Mouse (Mus musculus): Measurements from ENCODE around the gene Atp4b. TPM values are rescaled to one million over a fixed set of nuclear protein-coding genes. Genes with fewer than 3 reads are reported as not detected.

Atp4b gene
- not detected in 2 replicates for polyA plus RNA-seq (2012; ENCODE audit: low replicate concordance)

DNA sequence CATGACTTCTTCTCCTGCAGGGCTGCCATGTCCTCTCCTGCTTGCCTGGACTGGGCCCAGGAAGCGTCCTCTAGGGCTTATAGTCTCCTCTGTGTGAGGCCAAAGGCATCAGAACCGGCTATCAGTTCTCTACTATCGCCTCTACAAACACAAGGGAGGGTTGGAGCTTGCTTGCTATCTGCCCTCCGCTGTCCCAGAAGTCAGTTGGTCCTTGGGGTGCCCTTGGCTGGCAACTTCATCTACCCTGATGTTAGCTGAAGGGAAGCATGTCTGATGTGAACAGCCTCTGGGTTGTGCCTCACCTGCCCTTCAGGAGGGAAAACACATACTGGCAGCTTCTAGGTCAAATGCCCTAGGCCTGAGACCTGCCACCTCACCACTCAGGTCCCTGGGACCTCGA is at the start of gene Atp4b:
Gene Atp4b (minus strand): TSS at position 101 of the 400 bp plus-strand sequence.

DNA sequence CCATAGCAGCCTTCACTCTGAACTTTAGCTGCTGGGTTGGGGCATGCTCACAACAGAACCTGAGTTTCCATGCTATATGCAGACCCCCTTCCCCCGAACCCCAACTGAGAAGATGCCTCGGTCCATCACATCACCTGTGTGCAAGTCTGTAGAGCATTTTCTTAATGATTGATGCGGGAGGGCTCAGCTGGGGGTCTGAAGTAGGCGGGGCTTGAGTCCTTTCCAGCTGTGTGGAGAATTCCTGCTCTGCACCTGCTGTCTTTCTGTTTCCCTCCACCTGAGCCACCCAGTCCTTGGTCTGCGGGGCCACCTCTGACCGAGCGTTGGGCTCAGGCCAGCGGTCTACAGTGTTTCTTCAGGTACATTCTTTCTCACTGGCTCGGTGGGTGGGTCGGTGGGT is 38.3 kb upstream of the Atp4b start, which contains the start of gene Tmem255b:
Gene Tmem255b (plus strand): TSS at position 301 of the 400 bp plus-strand sequence.

GRCm38 (mm10) chr8:13404666-13405131 is 8.1 kb upstream of the Atp4b start, which contains the start of gene Grk1:
TSS of gene Grk1 (plus strand) at chr8:13405081.

GRCm38 (mm10) chr8:13338255-13338860 is 58.3 kb downstream of the Atp4b start, which contains the start of gene Tfdp1:
TSS of gene Tfdp1 (plus strand) at chr8:13338751.

Other genes with a start within 250 kb of the Atp4b start
- 187 and 252 TPM in 2 replicates for gene Lamp1, start 237.7 kb downstream of the Atp4b start, polyA plus RNA-seq (2012; ENCODE audit: low replicate concordance)
- gene Grtp1, start 196.2 kb downstream of the Atp4b start, polyA plus RNA-seq (2012; ENCODE audit: low replicate concordance), result 0.21 and 0.47 TPM in 2 replicates
- 0.04 and 0.10 TPM in 2 replicates for gene Adprhl1, start 142.7 kb downstream of the Atp4b start, polyA plus RNA-seq (2012; ENCODE audit: low replicate concordance)
- 1.5 and 4.7 TPM in 2 replicates for gene Dcun1d2, start 108.7 kb downstream of the Atp4b start, polyA plus RNA-seq (2012; ENCODE audit: low replicate concordance)
- 4.0 and 12.9 TPM in 2 replicates for gene Tmco3, start 108.6 kb downstream of the Atp4b start, polyA plus RNA-seq (2012; ENCODE audit: low replicate concordance)
- gene Tfdp1, start 58.1 kb downstream of the Atp4b start, polyA plus RNA-seq (2012; ENCODE audit: low replicate concordance), result 3.2 and 14.8 TPM in 2 replicates
- gene Grk1, start 8.3 kb upstream of the Atp4b start, polyA plus RNA-seq (2012; ENCODE audit: low replicate concordance), result not detected in 2 replicates
- not detected in 2 replicates for gene Tmem255b, start 38.4 kb upstream of the Atp4b start, polyA plus RNA-seq (2012; ENCODE audit: low replicate concordance)
- gene Gas6, start 97.7 kb upstream of the Atp4b start, polyA plus RNA-seq (2012; ENCODE audit: low replicate concordance), result 3.1 and 4.4 TPM in 2 replicates
- gene 1700029H14Rik, start 165.6 kb upstream of the Atp4b start, polyA plus RNA-seq (2012; ENCODE audit: low replicate concordance), result 0.29 and 2.0 TPM in 2 replicates